Mouse (Mus musculus) kidney, embryonic 14.5 days (tissue): ENCODE measurements at regions not wholly inside any gene's neighbourhood (a gene's known extent, or its start where the extent isn't known, plus 50 kb on each side); places are given as distances from the start of the nearest gene placed in this dataset.

Experiments
- ATAC-seq: fragments of 200-750 bp; cut with Nextera tagmentation; 2 replicates; pipeline ENCODE4 v1.8.0; 2017; ENCODE audit warnings: moderate number of reproducible peaks, mild to moderate bottlenecking, moderate TSS enrichment, moderate library complexity; ENCODE audit not compliant: low FRiP score, low TSS enrichment
- H3K27ac ChIP-seq: fragments of 300-500 bp; sonication (generic); 2 replicates; pipeline ENCODE4 v1.5.1; 2014; ENCODE audit warnings: low read depth, mild to moderate bottlenecking, low read length, moderate library complexity, mixed read lengths
- H3K27me3 ChIP-seq: fragments of 300-500 bp; sonication (generic); 2 replicates; pipeline ENCODE4 v1.6.1; 2014; ENCODE audit warnings: mild to moderate bottlenecking, low read length; ENCODE audit not compliant: control insufficient read depth, insufficient read depth
- H3K36me3 ChIP-seq: fragments of 300-500 bp; sonication (generic); 2 replicates; pipeline ENCODE4 v1.6.1; 2014; ENCODE audit warnings: low read length, mixed read lengths; ENCODE audit not compliant: control insufficient read depth, insufficient read depth
- H3K4me1 ChIP-seq: fragments of 300-500 bp; sonication (generic); 2 replicates; pipeline ENCODE4 v1.6.1; 2014; ENCODE audit warnings: low read length, mixed read lengths; ENCODE audit not compliant: control insufficient read depth, insufficient read depth
- H3K4me2 ChIP-seq: fragments of 300-500 bp; sonication (generic); replicated peaks from 2 replicates; pipeline ENCODE4 v1.6.1; 2014; ENCODE audit warnings: low read depth, mild to moderate bottlenecking, low read length
- H3K4me3 ChIP-seq: fragments of 300-500 bp; sonication (generic); 2 replicates; pipeline ENCODE4 v1.5.1; 2014; ENCODE audit warnings: mild to moderate bottlenecking, low read length
- H3K9ac ChIP-seq: fragments of 300-500 bp; sonication (generic); 2 replicates; pipeline ENCODE4 v1.6.1; 2014; ENCODE audit warnings: low read depth, mild to moderate bottlenecking, low read length, moderate library complexity
- H3K9me3 ChIP-seq: fragments of 300-500 bp; sonication (generic); 2 replicates; pipeline ENCODE4 v1.6.1; 2016; ENCODE audit warnings: low read length; ENCODE audit not compliant: control insufficient read depth
- WGBS: fragments of 180-500 bp; shearing (Covaris S2); extraction: QIAGEN DNeasy Blood & Tissue Kit; methylation state at CpG from one replicate; pipeline ENCODE4 v1.1.7; 2014; 5-methylcytosine and 5-hydroxymethylcytosine counted together

GRCm38 (mm10) chr2:81251321-81251720 lies 634.3 kb downstream of the Nup35 start:
- Histone ChIP-seq H3K9me3 (no peaks in the 10 kb centered on the region; the same call in 1 of the 2 replicates), H3K9ac (no peak overlapping the region), H3K27me3 (no peaks in the 10 kb centered on the region), H3K4me1 (no peaks in the 10 kb centered on the region), H3K4me2 (no peak overlapping the region), H3K27ac (no peak overlapping the region), H3K4me3 (no peak overlapping the region), H3K36me3 (no peaks in the 10 kb centered on the region)
- WGBS = 98% methylated on average over 2 of the region's 2 CpGs
- ATAC-seq = no peak

GRCm38 (mm10) chr2:81262056-81262765 lies 645.2 kb downstream of the Nup35 start:
- ATAC-seq = no peak
- Histone ChIP-seq H3K4me3 (no peak overlapping the region), H3K27me3 (no peaks in the 10 kb centered on the region)

GRCm38 (mm10) chr2:81269245-81269880 lies 652.3 kb downstream of the Nup35 start:
- H3K27ac ChIP-seq = no peak overlapping the region
- ATAC-seq = no peak
- no peaks in the 10 kb centered on the region for H3K4me1 ChIP-seq
- H3K4me2 ChIP-seq = no peak overlapping the region
- H3K27me3 ChIP-seq = no peaks in the 10 kb centered on the region
- no peak overlapping the region for H3K9ac ChIP-seq
- no peaks in the 10 kb centered on the region for H3K9me3 ChIP-seq
- no peaks in the 10 kb centered on the region for H3K36me3 ChIP-seq
- no peak overlapping the region for H3K4me3 ChIP-seq
- WGBS = 74% methylated on average over 3 of the region's 3 CpGs

More at GRCm38 (mm10) chr2:81262056-81262765, 645.2 kb downstream of the Nup35 start:
- Histone ChIP-seq H3K27ac (no peak overlapping the region), H3K9me3 (no peaks in the 10 kb centered on the region), H3K4me2 (no peak overlapping the region), H3K4me1 (no peaks in the 10 kb centered on the region), H3K36me3 (no peaks in the 10 kb centered on the region), H3K9ac (no peak overlapping the region)
- WGBS = 91% methylated on average over 4 of the region's 4 CpGs

- WGBS = 92% methylated on average over 1 of the region's 1 CpGs
- H3K9me3 ChIP-seq = no peaks in the 10 kb centered on the region
- H3K4me2 ChIP-seq = no peak overlapping the region
- no peak overlapping the region for H3K4me3 ChIP-seq
- ATAC-seq = no peak
- H3K4me1 ChIP-seq = no peaks in the 10 kb centered on the region
- no peaks in the 10 kb centered on the region for H3K27me3 ChIP-seq
- no peak overlapping the region for H3K27ac ChIP-seq
- H3K36me3 ChIP-seq = no peaks in the 10 kb centered on the region
- H3K9ac ChIP-seq = no peak overlapping the region
Measured at GRCm38 (mm10) chr2:81270914-81271313, 653.9 kb downstream of the Nup35 start.

GRCm38 (mm10) chr2:81272536-81272935 lies 655.5 kb downstream of the Nup35 start:
- no peak for ATAC-seq
- H3K36me3 ChIP-seq = no peaks in the 10 kb centered on the region

GRCm38 (mm10) chr2:81287414-81287813 lies 670.4 kb downstream of the Nup35 start:
- no peak for ATAC-seq
- H3K27me3 ChIP-seq = no peaks in the 10 kb centered on the region
- no peaks in the 10 kb centered on the region for H3K4me1 ChIP-seq
- H3K9ac ChIP-seq = no peak overlapping the region
- H3K4me2 ChIP-seq = no peak overlapping the region
- 35% methylated on average over 3 of the region's 3 CpGs for WGBS
- no peaks in the 10 kb centered on the region for H3K9me3 ChIP-seq
- H3K36me3 ChIP-seq = no peaks in the 10 kb centered on the region
- no peak overlapping the region for H3K27ac ChIP-seq
- no peak overlapping the region for H3K4me3 ChIP-seq

More at GRCm38 (mm10) chr2:81272536-81272935, 655.5 kb downstream of the Nup35 start:
- Histone ChIP-seq H3K4me2 (no peak overlapping the region), H3K4me1 (no peaks in the 10 kb centered on the region), H3K9ac (no peak overlapping the region), H3K27me3 (no peaks in the 10 kb centered on the region), H3K27ac (no peak overlapping the region), H3K4me3 (no peak overlapping the region), H3K9me3 (no peaks in the 10 kb centered on the region)

- H3K27ac ChIP-seq = no peak overlapping the region
- no peaks in the 10 kb centered on the region for H3K27me3 ChIP-seq
- no peak for ATAC-seq
- WGBS = 90% methylated on average over 3 of the region's 3 CpGs
- H3K36me3 ChIP-seq = no peaks in the 10 kb centered on the region
- H3K4me1 ChIP-seq = no peaks in the 10 kb centered on the region
- H3K4me2 ChIP-seq = no peak overlapping the region
- H3K9ac ChIP-seq = no peak overlapping the region
- no peak overlapping the region for H3K4me3 ChIP-seq
- H3K9me3 ChIP-seq = no peaks in the 10 kb centered on the region
Measured at GRCm38 (mm10) chr2:81328648-81329047, 711.6 kb downstream of the Nup35 start.

- H3K4me2 ChIP-seq = no peak overlapping the region
- H3K9me3 ChIP-seq = no peaks in the 10 kb centered on the region
- H3K36me3 ChIP-seq = no peaks in the 10 kb centered on the region
- 37% methylated on average over 2 of the region's 2 CpGs for WGBS
- H3K4me1 ChIP-seq = no peaks in the 10 kb centered on the region
- H3K27ac ChIP-seq = no peak overlapping the region
- H3K9ac ChIP-seq = no peak overlapping the region
- ATAC-seq = peak; percentile 96
- H3K27me3 ChIP-seq = no peaks in the 10 kb centered on the region
- H3K4me3 ChIP-seq = no peak overlapping the region
Measured at GRCm38 (mm10) chr2:81336982-81337381, 716.0 kb upstream of the Zfp804a start.

GRCm38 (mm10) chr2:81340417-81340816 lies 712.6 kb upstream of the Zfp804a start:
- ATAC-seq = no peak
- no peak overlapping the region for H3K9ac ChIP-seq
- no peaks in the 10 kb centered on the region for H3K4me1 ChIP-seq
- no peak overlapping the region for H3K4me3 ChIP-seq
- H3K27me3 ChIP-seq = no peaks in the 10 kb centered on the region
- no peak overlapping the region for H3K27ac ChIP-seq
- no peak overlapping the region for H3K4me2 ChIP-seq
- no peaks in the 10 kb centered on the region for H3K36me3 ChIP-seq
- 92% methylated on average over 2 of the region's 2 CpGs for WGBS
- no peaks in the 10 kb centered on the region for H3K9me3 ChIP-seq
